Mouse (Mus musculus) olfactory bulb, adult 2 months (tissue): Measurements from ENCODE around the gene Tedc2. TPM values are rescaled to one million over a fixed set of nuclear protein-coding genes. Genes with fewer than 3 reads are reported as not detected.

Experiments used
- H3K27ac ChIP-seq: fragments of 200-500 bp; 2 replicates; pipeline ENCODE4 v1.5.1; 2012; ENCODE audit warnings: low read depth, low read length; ENCODE audit not compliant: insufficient read depth
- H3K4me1 ChIP-seq: fragments of 200-500 bp; 2 replicates; pipeline ENCODE4 v1.6.1; 2012; ENCODE audit warnings: low read length; ENCODE audit not compliant: control insufficient read depth, insufficient read depth
- H3K4me3 ChIP-seq: fragments of 200-500 bp; 2 replicates; pipeline ENCODE4 v1.5.1; 2012; ENCODE audit warnings: mild to moderate bottlenecking, low read depth, low read length, moderate library complexity; ENCODE audit not compliant: insufficient read depth
- CTCF ChIP-seq: fragments of 200-500 bp; IDR thresholded peaks from 2 replicates; pipeline ENCODE4 v1.5.1; 2012; ENCODE audit warnings: low read depth, mild to moderate bottlenecking, low read length, moderate library complexity; ENCODE audit not compliant: insufficient read depth
- POLR2A ChIP-seq: fragments of 200-500 bp; IDR thresholded peaks from 2 replicates; pipeline ENCODE4 v1.6.1; 2012; ENCODE audit warnings: mild to moderate bottlenecking, low read depth, low read length, moderate library complexity; ENCODE audit not compliant: insufficient read depth
- WGBS: fragments of 180-500 bp; shearing (Covaris S2); methylation state at CpG from one replicate; pipeline ENCODE4 v1.1.7; 2018; 5-methylcytosine and 5-hydroxymethylcytosine counted together
- polyA plus RNA-seq: library from polyadenylated mRNA; stranded (reverse); fragments of >200 nt; gene quantifications from 2 replicates; pipeline ENCODE4 v1.2.4, GENCODE M21; 2012; ENCODE audit warnings: low replicate concordance; ENCODE audit not compliant: missing spikeins, insufficient read depth, insufficient read length

Gene Tedc2
- polyA plus RNA-seq, 1 experiment: not detected

GRCm38 (mm10) chr17:24203068-24203467 lies 17.6 kb downstream of the Tedc2 start:
- Histone ChIP-seq H3K4me1 (peaks cover 49% of the 10 kb centered on the region), H3K4me3 (no peak overlapping the region), H3K27ac (no peak overlapping the region)
- TF ChIP-seq CTCF (no peak), POLR2A (no peak)
- 58% methylated on average over 4 of the region's 4 CpGs for WGBS

GRCm38 (mm10) chr17:24201092-24201491 lies 19.6 kb downstream of the Tedc2 start:
- H3K4me1 ChIP-seq: peaks cover 34% of the 10 kb centered on the region
- WGBS: 65% methylated on average over 4 of the region's 4 CpGs
- no peak for TF ChIP-seq CTCF
- no peak for TF ChIP-seq POLR2A
- no peak overlapping the region for H3K4me3 ChIP-seq
- no peak overlapping the region for H3K27ac ChIP-seq

DNA sequence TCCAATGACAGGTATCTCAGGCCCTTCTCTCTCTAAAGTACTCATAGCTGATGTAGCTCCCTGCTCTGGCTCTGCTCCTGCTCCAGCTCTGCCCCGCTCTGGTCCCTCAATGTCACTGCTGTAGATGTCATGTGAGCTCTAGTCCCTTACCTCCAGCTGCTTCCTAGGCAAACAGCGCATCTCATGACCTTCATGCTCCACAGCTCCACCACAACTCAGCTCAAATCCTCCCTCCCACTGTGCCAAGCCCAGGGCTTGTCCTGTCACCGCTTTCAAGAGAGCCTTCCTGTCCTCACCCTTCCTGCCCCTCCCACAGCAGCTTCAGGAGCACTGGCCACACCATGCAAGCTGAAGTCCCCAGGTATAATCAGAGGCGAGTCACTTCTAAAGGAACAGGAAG lies 20.9 kb downstream of the Tedc2 start:
- peaks cover 26% of the 10 kb centered on the region for H3K4me1 ChIP-seq
- TF ChIP-seq POLR2A (no peak), CTCF (no peak)
- WGBS: 69% methylated on average over 4 of the region's 4 CpGs
- no peak overlapping the region for H3K27ac ChIP-seq
- no peak overlapping the region for H3K4me3 ChIP-seq

GRCm38 (mm10) chr17:24199252-24199651 lies 21.4 kb downstream of the Tedc2 start:
- TF ChIP-seq CTCF (no peak), POLR2A (no peak)
- WGBS: 67% methylated on average over 4 of the region's 4 CpGs
- Histone ChIP-seq H3K4me1 (peaks cover 24% of the 10 kb centered on the region), H3K4me3 (no peak overlapping the region), H3K27ac (no peak overlapping the region)

DNA sequence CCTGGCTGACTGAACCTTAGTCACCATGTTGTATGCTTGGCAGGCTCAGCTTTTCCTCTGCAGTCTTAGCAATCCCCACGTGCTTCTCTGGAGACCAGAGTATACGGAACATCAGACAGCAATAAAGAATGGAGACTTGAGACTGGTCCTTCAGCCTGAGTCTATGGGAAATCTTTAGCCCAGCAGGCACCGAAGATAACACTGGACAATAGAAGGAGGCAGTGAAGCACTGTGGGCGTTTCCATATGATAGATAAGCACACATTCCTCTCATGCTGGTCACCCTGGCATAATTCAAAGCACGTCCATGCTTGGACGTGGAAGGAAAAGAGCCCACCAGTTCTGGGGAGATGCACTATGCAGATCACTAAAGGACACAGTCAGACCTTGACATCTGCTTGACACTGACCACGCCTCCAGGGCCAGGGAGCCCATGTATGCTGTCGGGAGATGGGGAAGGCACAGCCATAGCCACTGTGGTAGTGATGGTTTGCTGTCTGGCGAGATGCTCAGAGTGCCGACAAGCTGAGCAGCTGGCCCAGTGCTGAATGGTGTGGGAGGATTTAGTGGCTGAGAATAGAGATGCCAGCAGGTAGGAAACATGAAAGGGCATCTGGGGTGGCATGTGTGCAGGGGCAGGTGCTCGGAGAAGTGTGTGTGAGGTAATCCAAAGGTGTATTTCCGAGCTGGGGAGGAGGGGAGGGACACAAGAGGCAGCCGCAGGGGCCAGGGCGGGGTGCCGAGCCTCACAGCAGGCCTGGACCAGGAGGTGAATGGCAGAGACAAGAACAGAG lies 23.4 kb downstream of the Tedc2 start:
- TF ChIP-seq POLR2A (no peak), CTCF (no peak)
- H3K27ac ChIP-seq: no peak overlapping the region
- peaks cover 20% of the 10 kb centered on the region for H3K4me1 ChIP-seq
- no peak overlapping the region for H3K4me3 ChIP-seq
- 63% methylated on average over 15 of the region's 15 CpGs for whole genome bisulfite sequencing

GRCm38 (mm10) chr17:24195349-24195748 lies 25.3 kb downstream of the Tedc2 start:
- Histone ChIP-seq H3K4me3 (no peak overlapping the region), H3K4me1 (peaks cover 22% of the 10 kb centered on the region), H3K27ac (no peak overlapping the region)
- TF ChIP-seq POLR2A: no peak
- no peak for TF ChIP-seq CTCF
- whole genome bisulfite sequencing: 56% methylated on average over 2 of the region's 2 CpGs

DNA sequence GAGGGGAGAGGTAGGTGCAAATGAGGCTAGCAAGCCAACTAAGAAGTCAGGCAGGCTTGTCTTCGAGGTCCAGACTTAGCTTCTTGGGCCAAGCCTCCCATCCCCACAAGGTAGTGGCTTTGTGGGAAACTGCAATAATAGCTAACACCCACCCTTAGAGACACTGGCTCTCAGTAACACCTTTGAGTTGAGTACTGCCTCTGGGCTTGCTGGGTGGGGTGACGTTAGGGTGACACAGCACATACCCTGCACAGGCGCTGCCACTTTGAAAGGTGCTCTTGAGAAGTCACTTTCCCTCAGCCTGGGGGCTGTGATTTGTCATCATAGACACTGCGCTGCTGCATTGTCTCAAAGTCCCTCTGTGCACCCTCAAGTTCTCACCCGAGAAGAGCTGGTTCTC lies 26.9 kb downstream of the Tedc2 start:
- WGBS: 89% methylated on average over 5 of the region's 5 CpGs
- TF ChIP-seq CTCF (no peak), POLR2A (no peak)
- Histone ChIP-seq H3K4me3 (no peak overlapping the region), H3K27ac (no peak overlapping the region), H3K4me1 (peaks cover 11% of the 10 kb centered on the region)

- TF ChIP-seq POLR2A (no peak), CTCF (no peak)
- Histone ChIP-seq H3K4me1 (peaks cover 11% of the 10 kb centered on the region), H3K4me3 (no peak overlapping the region), H3K27ac (no peak overlapping the region; the same call in 1 of the 2 replicates)
- 93% methylated on average over 8 of the region's 8 CpGs for WGBS
These were observed 27.4 kb downstream of the Tedc2 start for GRCm38 (mm10) chr17:24193268-24193667.

GRCm38 (mm10) chr17:24192848-24193247 lies 27.8 kb downstream of the Tedc2 start:
- TF ChIP-seq CTCF (no peak), POLR2A (no peak)
- Histone ChIP-seq H3K4me1 (peaks cover 11% of the 10 kb centered on the region), H3K4me3 (no peak overlapping the region), H3K27ac (no peak overlapping the region)
- 83% methylated on average over 8 of the region's 8 CpGs for WGBS
